Mouse (Mus musculus) liver, postnatal 0 days (tissue): Measurements from ENCODE around the gene Kcnd1. TPM values are rescaled to one million over a fixed set of nuclear protein-coding genes. Genes with fewer than 3 reads are reported as not detected.

Source experiments
- ATAC-seq: fragments of 200-750 bp; cut with Nextera tagmentation; 2 replicates; pipeline ENCODE4 v1.8.0; 2017; ENCODE audit warnings: mild to moderate bottlenecking, moderate library complexity
- DNase-seq: peaks from one replicate; pipeline ENCODE4 v3.0.0-alpha.2; 2016
- H3K27ac ChIP-seq: fragments of 300-500 bp; sonication (generic); 2 replicates; pipeline ENCODE4 v1.5.1; 2014; ENCODE audit warnings: antibody characterized with exemption, moderate library complexity, mild to moderate bottlenecking, low read depth
- H3K27me3 ChIP-seq: fragments of 300-500 bp; sonication (generic); 2 replicates; pipeline ENCODE4 v1.6.1; 2014; ENCODE audit warnings: low read length, control low read depth, mixed read lengths; ENCODE audit not compliant: insufficient read depth
- H3K36me3 ChIP-seq: fragments of 300-500 bp; sonication (generic); replicated peaks from 2 replicates; pipeline ENCODE4 v1.6.1; 2014; ENCODE audit warnings: mild to moderate bottlenecking, control low read depth, low read length, moderate library complexity, mixed read lengths; ENCODE audit not compliant: insufficient read depth
- H3K4me1 ChIP-seq: fragments of 300-500 bp; sonication (generic); 2 replicates; pipeline ENCODE4 v1.6.1; 2014; ENCODE audit warnings: antibody characterized with exemption, mild to moderate bottlenecking, control low read depth; ENCODE audit not compliant: insufficient read depth
- H3K4me2 ChIP-seq: fragments of 300-500 bp; sonication (generic); 2 replicates; pipeline ENCODE4 v1.6.1; 2014; ENCODE audit warnings: low read depth, mild to moderate bottlenecking, low read length, moderate library complexity, mixed read lengths
- H3K4me3 ChIP-seq: fragments of 300-500 bp; sonication (generic); 2 replicates; pipeline ENCODE4 v1.5.1; 2014; ENCODE audit warnings: low read depth, low read length
- H3K9ac ChIP-seq: fragments of 300-500 bp; sonication (generic); replicated peaks from 2 replicates; pipeline ENCODE4 v1.6.1; 2014; ENCODE audit warnings: mild to moderate bottlenecking, moderate library complexity
- H3K9me3 ChIP-seq: fragments of 300-500 bp; sonication (generic); 2 replicates; pipeline ENCODE4 v1.6.1; 2016; ENCODE audit warnings: mild to moderate bottlenecking, control low read depth, low read length, mixed read lengths
- CTCF ChIP-seq: sonication (generic); IDR thresholded peaks from 2 replicates; pipeline ENCODE4 v1.5.1; 2016; ENCODE audit warnings: antibody characterized with exemption, low read depth
- EP300 ChIP-seq: IDR thresholded peaks from 2 replicates; pipeline ENCODE4 v1.6.1; 2016; ENCODE audit warnings: antibody characterized with exemption, low read depth, mild to moderate bottlenecking
- WGBS: fragments of 180-500 bp; shearing (Covaris S2); extraction: QIAGEN DNeasy Blood & Tissue Kit; methylation state at CpG from one replicate; pipeline ENCODE4 v1.1.7; 2014; ENCODE audit not compliant: insufficient replicate concordance; 5-methylcytosine and 5-hydroxymethylcytosine counted together
- polyA plus RNA-seq: library from polyadenylated mRNA; unstranded; fragments of >200 nt; fragmentation: Nextera tagmentation; extraction: Ambion mirVana; gene quantifications from 2 replicates; pipeline ENCODE4 v1.2.1, GENCODE M21; 2015

The Kcnd1 gene
- polyA plus RNA-seq: 0.09 and 0.15 TPM in 2 replicates

GRCm38 (mm10) chrX:7821865-7822779 is at the start of gene Kcnd1:
TSS of gene Kcnd1 (plus strand) at chrX:7822289.
- WGBS: 18% methylated on average over 19 of the region's 24 CpGs
- H3K9ac ChIP-seq: no peak within 1 kb of the TSS
- H3K4me1 ChIP-seq: no peaks in the 10 kb centered on the region; the same call in none of the 2 replicates
- TF ChIP-seq EP300 (no peak), CTCF (no peak)
- H3K9me3 ChIP-seq: no peaks in the 10 kb centered on the region
- peak within 1 kb of the TSS; percentile 17 for H3K4me3 ChIP-seq
- ATAC-seq: no peak
- H3K27ac ChIP-seq: no peak within 1 kb of the TSS
- H3K27me3 ChIP-seq: no peaks in the 10 kb centered on the region
- peak within 1 kb of the TSS; percentile 57 for H3K4me2 ChIP-seq
- H3K36me3 ChIP-seq: peaks cover 11% of the 10 kb centered on the region
- no peak for DNase-seq

GRCm38 (mm10) chrX:7772766-7773165 is 49.3 kb upstream of the Kcnd1 start:
- Histone ChIP-seq H3K27ac (no peak overlapping the region), H3K4me3 (no peak overlapping the region), H3K4me1 (peaks cover 3% of the 10 kb centered on the region; the same call in 1 of the 2 replicates), H3K4me2 (no peak overlapping the region), H3K9ac (no peak overlapping the region), H3K36me3 (peaks cover 16% of the 10 kb centered on the region), H3K27me3 (no peaks in the 10 kb centered on the region), H3K9me3 (no peaks in the 10 kb centered on the region)
- WGBS: 44% methylated on average over 2 of the region's 2 CpGs
- TF ChIP-seq EP300 (no peak), CTCF (peak; percentile 56)
- DNase-seq (peak; percentile 25), ATAC-seq (no peak)

GRCm38 (mm10) chrX:7775501-7776205 is 46.4 kb upstream of the Kcnd1 start:
- TF ChIP-seq EP300 (no peak), CTCF (no peak)
- ATAC-seq (no peak), DNase-seq (no peak)
- no peak overlapping the region for H3K4me3 ChIP-seq
- peaks cover 3% of the 10 kb centered on the region; the same call in 1 of the 2 replicates for H3K4me1 ChIP-seq
- no peaks in the 10 kb centered on the region for H3K9me3 ChIP-seq
- no peak overlapping the region for H3K4me2 ChIP-seq
- WGBS: 74% methylated on average over 9 of the region's 9 CpGs
- no peak overlapping the region for H3K9ac ChIP-seq
- peaks cover 7% of the 10 kb centered on the region for H3K36me3 ChIP-seq
- no peaks in the 10 kb centered on the region for H3K27me3 ChIP-seq
- no peak overlapping the region for H3K27ac ChIP-seq

GRCm38 (mm10) chrX:7776329-7777082 is 45.6 kb upstream of the Kcnd1 start:
- WGBS: 42% methylated on average over 8 of the region's 8 CpGs
- Histone ChIP-seq H3K27me3 (no peaks in the 10 kb centered on the region), H3K4me1 (peaks cover 3% of the 10 kb centered on the region; the same call in 1 of the 2 replicates), H3K27ac (peak overlapping the region; percentile 49; the same call in 1 of the 2 replicates), H3K4me3 (no peak overlapping the region), H3K36me3 (peaks cover 7% of the 10 kb centered on the region), H3K4me2 (no peak overlapping the region), H3K9me3 (no peaks in the 10 kb centered on the region), H3K9ac (no peak overlapping the region)
- TF ChIP-seq EP300: no peak
- peak; percentile 81 for TF ChIP-seq CTCF
- peak; percentile 60 for ATAC-seq
- DNase-seq: peak; percentile 63

- H3K9ac ChIP-seq: peak overlapping the region; percentile 21; the same call in 1 of the 2 replicates
- H3K36me3 ChIP-seq: peaks cover 4% of the 10 kb centered on the region
- peaks cover 3% of the 10 kb centered on the region; the same call in 1 of the 2 replicates for H3K4me1 ChIP-seq
- no peaks in the 10 kb centered on the region for H3K27me3 ChIP-seq
- ATAC-seq (peak; percentile 90), DNase-seq (no peak)
- no peaks in the 10 kb centered on the region for H3K9me3 ChIP-seq
- H3K4me3 ChIP-seq: no peak overlapping the region
- 49% methylated on average over 7 of the region's 7 CpGs for WGBS
- H3K27ac ChIP-seq: peak overlapping the region; percentile 82
- peak; percentile 89 for TF ChIP-seq EP300
- TF ChIP-seq CTCF: no peak
- H3K4me2 ChIP-seq: peak overlapping the region; percentile 13; the same call in 1 of the 2 replicates
Measured at GRCm38 (mm10) chrX:7778450-7779244, 43.4 kb upstream of the Kcnd1 start.
